Mouse (Mus musculus): ENCODE results near the gene Ltbp1.

Gene Ltbp1

GRCm38 (mm10) chr17:75370120-75370519 lies 364.8 kb downstream of the Ltbp1 start:
- peak in 1 of 2 experiments; percentile 18 for DNase-seq

- no peak for DNase-seq
Observed at GRCm38 (mm10) chr17:75371650-75372049, 366.3 kb downstream of the Ltbp1 start.

- DNase-seq = peak; percentile 6 to 60
Observed at GRCm38 (mm10) chr17:75372371-75372770, 367.0 kb downstream of the Ltbp1 start.

- no peak for DNase-seq
Observed at GRCm38 (mm10) chr17:75374287-75375024, 369.1 kb downstream of the Ltbp1 start.

- DNase-seq = no peak
Observed at GRCm38 (mm10) chr17:75378256-75378871, 373.0 kb downstream of the Ltbp1 start.

- no peak for DNase-seq
Observed at GRCm38 (mm10) chr17:75380167-75380566, 374.8 kb downstream of the Ltbp1 start.

GRCm38 (mm10) chr17:75388402-75388801 lies 383.0 kb downstream of the Ltbp1 start:
- no peak for DNase-seq

- no peak for DNase-seq
Observed at GRCm38 (mm10) chr17:75390142-75390541, 384.8 kb downstream of the Ltbp1 start.

- DNase-seq = no peak
Observed at GRCm38 (mm10) chr17:75391429-75392192, 386.2 kb downstream of the Ltbp1 start.

- DNase-seq = peak; percentile 3 to 13
Observed at GRCm38 (mm10) chr17:75406405-75406804, 401.0 kb downstream of the Ltbp1 start.

- DNase-seq = no peak
Observed at GRCm38 (mm10) chr17:75416861-75417260, 411.5 kb downstream of the Ltbp1 start.

- no peak for DNase-seq
Observed at GRCm38 (mm10) chr17:75434152-75434551, 428.8 kb downstream of the Ltbp1 start.

- no peak for DNase-seq
Observed at GRCm38 (mm10) chr17:75434871-75435270, 429.5 kb downstream of the Ltbp1 start.

GRCm38 (mm10) chr17:75435599-75435998 lies 430.2 kb downstream of the Ltbp1 start, which contains the start of gene Rasgrp3:
Gene Rasgrp3 (plus strand): TSS chr17:75435896.
- peak; percentile 24 to 45 for DNase-seq

GRCm38 (mm10) chr17:75436095-75436494 lies 430.7 kb downstream of the Ltbp1 start:
- DNase-seq = no peak

- DNase-seq = no peak
Observed at GRCm38 (mm10) chr17:75436819-75437218, 431.5 kb downstream of the Ltbp1 start.

- DNase-seq = no peak
Observed at GRCm38 (mm10) chr17:75437239-75437750, 431.9 kb downstream of the Ltbp1 start.

- DNase-seq = no peak
Observed at GRCm38 (mm10) chr17:75438162-75438561, 432.8 kb downstream of the Ltbp1 start.

GRCm38 (mm10) chr17:75439062-75439461 lies 433.7 kb downstream of the Ltbp1 start:
- DNase-seq = no peak

GRCm38 (mm10) chr17:75440619-75441018 lies 435.3 kb downstream of the Ltbp1 start:
- peak in 1 of 2 experiments; percentile 34 for DNase-seq

GRCm38 (mm10) chr17:75441260-75441830 lies 436.0 kb downstream of the Ltbp1 start:
- DNase-seq = no peak
